Mouse (Mus musculus): ENCODE data around the gene Polr2e.

DNA sequence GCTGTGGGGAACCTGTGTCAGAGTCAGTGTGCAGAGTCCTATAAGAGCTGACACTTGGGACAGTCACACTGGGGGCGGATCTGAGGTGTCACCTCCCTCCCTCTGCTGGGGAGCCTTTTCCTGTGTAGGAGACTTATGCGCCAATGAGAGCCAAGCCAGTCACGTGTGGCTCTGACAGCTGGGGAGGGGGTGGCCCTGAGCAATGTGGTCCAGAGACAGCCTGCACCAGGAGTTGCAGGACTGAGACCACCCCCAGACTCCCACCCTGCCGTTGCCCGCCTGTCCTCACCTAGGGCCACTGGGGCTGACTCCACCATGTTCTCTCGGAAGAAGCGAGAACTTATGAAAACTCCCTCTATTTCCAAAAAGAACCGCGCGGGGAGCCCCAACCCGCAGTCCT, 23.1 kb downstream of the Polr2e start, which contains the start of gene Arhgap45:
- no peak for TF ChIP-seq CTCF (conservative IDR thresholded peaks at IDR 0.05 in 1 of 2, IDR thresholded peaks at IDR 0.05 in 1 of 2; ENCODE audit: low read depth in 2 of 2, low read length in 2 of 2)
- TF ChIP-seq UBTF (IDR thresholded peaks at IDR 0.05; ENCODE audit: low read depth, low read length) = no peak
